Mouse (Mus musculus) midbrain, embryonic 10.5 days (tissue): ENCODE data around the gene Foxred2. TPM values are rescaled to one million over a fixed set of nuclear protein-coding genes. Genes with fewer than 3 reads are reported as not detected.

ENCODE experiments used
- DNase-seq: peaks from one replicate; pipeline ENCODE4 v3.0.0-alpha.2; 2017; ENCODE audit warnings: low spot score
- H3K27ac ChIP-seq: fragments of 300-500 bp; sonication (generic); replicated peaks from 2 replicates; pipeline ENCODE4 v1.5.1; 2016; ENCODE audit warnings: mild to moderate bottlenecking
- H3K27me3 ChIP-seq: fragments of 300-500 bp; sonication (generic); 2 replicates; pipeline ENCODE4 v1.6.1; 2016; ENCODE audit warnings: low read depth, mild to moderate bottlenecking; ENCODE audit not compliant: poor library complexity, severe bottlenecking
- H3K36me3 ChIP-seq: fragments of 300-500 bp; sonication (generic); 2 replicates; pipeline ENCODE4 v1.6.1; 2016; ENCODE audit warnings: mild to moderate bottlenecking, moderate library complexity
- H3K4me1 ChIP-seq: fragments of 300-500 bp; sonication (generic); 2 replicates; pipeline ENCODE4 v1.6.1; 2016
- H3K4me3 ChIP-seq: fragments of 300-500 bp; sonication (generic); 2 replicates; pipeline ENCODE4 v1.5.1; 2016; ENCODE audit warnings: mild to moderate bottlenecking, moderate library complexity
- H3K9me3 ChIP-seq: fragments of 300-500 bp; sonication (generic); replicated peaks from 2 replicates; pipeline ENCODE4 v1.6.1; 2016; ENCODE audit warnings: mild to moderate bottlenecking
- WGBS: fragments of 180-500 bp; shearing (Covaris S2); methylation state at CpG from one replicate; pipeline ENCODE4 v1.1.7; 2016; 5-methylcytosine and 5-hydroxymethylcytosine counted together
- polyA plus RNA-seq: library from polyadenylated mRNA; unstranded; fragments of >200 nt; fragmentation: Nextera tagmentation; extraction: Ambion mirVana; gene quantifications from 2 replicates; pipeline ENCODE4 v1.2.1, GENCODE M21; 2016

Foxred2 gene
- polyA plus RNA-seq, 1 experiment from 2014 or later, result 6.4 TPM

- DNase-seq, result no peak
- peaks cover 18% of the 10 kb centered on the region for H3K4me1 ChIP-seq
- H3K36me3 ChIP-seq, result peaks cover 90% of the 10 kb centered on the region
- H3K9me3 ChIP-seq, result no peaks in the 10 kb centered on the region
- no peak overlapping the region for H3K4me3 ChIP-seq
- WGBS, result 87% methylated on average over 9 of the region's 9 CpGs
- H3K27me3 ChIP-seq, result no peaks in the 10 kb centered on the region
- H3K27ac ChIP-seq, result no peak overlapping the region
These were observed 8.6 kb upstream of the Foxred2 start for GRCm38 (mm10) chr15:77965117-77965528.

- peaks cover 6% of the 10 kb centered on the region; the same call in 1 of the 2 replicates for H3K27me3 ChIP-seq
- H3K4me1 ChIP-seq, result peaks cover under 1% of the 10 kb centered on the region; the same call in 1 of the 2 replicates
- no peaks in the 10 kb centered on the region for H3K9me3 ChIP-seq
- no peak overlapping the region for H3K4me3 ChIP-seq
- 97% methylated on average over 5 of the region's 5 CpGs for WGBS
- H3K27ac ChIP-seq, result no peak overlapping the region
- H3K36me3 ChIP-seq, result peaks cover 96% of the 10 kb centered on the region
- no peak for DNase-seq
These were observed 5.9 kb upstream of the Foxred2 start for GRCm38 (mm10) chr15:77962447-77962846.

GRCm38 (mm10) chr15:77960693-77961092 is 4.2 kb upstream of the Foxred2 start:
- DNase-seq, result no peak
- H3K27me3 ChIP-seq, result peaks cover 21% of the 10 kb centered on the region
- no peak overlapping the region for H3K4me3 ChIP-seq
- peaks cover 18% of the 10 kb centered on the region for H3K4me1 ChIP-seq
- H3K36me3 ChIP-seq, result peaks cover 78% of the 10 kb centered on the region
- no peak overlapping the region for H3K27ac ChIP-seq
- WGBS, result 91% methylated on average over 6 of the region's 6 CpGs
- H3K9me3 ChIP-seq, result no peaks in the 10 kb centered on the region

- H3K27me3 ChIP-seq, result peaks cover 43% of the 10 kb centered on the region
- peaks cover 29% of the 10 kb centered on the region for H3K4me1 ChIP-seq
- H3K36me3 ChIP-seq, result peaks cover 53% of the 10 kb centered on the region
- H3K27ac ChIP-seq, result no peak overlapping the region
- no peaks in the 10 kb centered on the region for H3K9me3 ChIP-seq
- no peak for DNase-seq
- 68% methylated on average over 3 of the region's 3 CpGs for WGBS
- no peak overlapping the region for H3K4me3 ChIP-seq
These were observed 1.5 kb upstream of the Foxred2 start for GRCm38 (mm10) chr15:77958071-77958470.

- H3K9me3 ChIP-seq, result no peaks in the 10 kb centered on the region
- DNase-seq, result no peak
- H3K4me1 ChIP-seq, result peaks cover 29% of the 10 kb centered on the region
- peaks cover 43% of the 10 kb centered on the region for H3K27me3 ChIP-seq
- H3K27ac ChIP-seq, result no peak overlapping the region
- H3K36me3 ChIP-seq, result peaks cover 53% of the 10 kb centered on the region
- no peak overlapping the region for H3K4me3 ChIP-seq
- WGBS, result 54% methylated on average over 5 of the region's 5 CpGs
These were observed 1.1 kb upstream of the Foxred2 start for GRCm38 (mm10) chr15:77957625-77958024.

- no peaks in the 10 kb centered on the region for H3K9me3 ChIP-seq
- H3K4me3 ChIP-seq, result peak overlapping the region; percentile 66
- WGBS, result 11% methylated on average over 52 of the region's 52 CpGs
- H3K27ac ChIP-seq, result peak overlapping the region; percentile 80
- peaks cover 29% of the 10 kb centered on the region for H3K4me1 ChIP-seq
- peaks cover 43% of the 10 kb centered on the region for H3K36me3 ChIP-seq
- peak; percentile 36 for DNase-seq
- H3K27me3 ChIP-seq, result peaks cover 43% of the 10 kb centered on the region
These were observed 800 bp downstream of the Foxred2 start for GRCm38 (mm10) chr15:77955440-77956403.

- H3K36me3 ChIP-seq, result peaks cover 29% of the 10 kb centered on the region
- DNase-seq, result no peak
- H3K4me3 ChIP-seq, result no peak overlapping the region
- H3K27ac ChIP-seq, result no peak overlapping the region
- 94% methylated on average over 2 of the region's 2 CpGs for WGBS
- peaks cover 29% of the 10 kb centered on the region for H3K4me1 ChIP-seq
- H3K27me3 ChIP-seq, result peaks cover 43% of the 10 kb centered on the region
- no peaks in the 10 kb centered on the region for H3K9me3 ChIP-seq
These were observed 2.2 kb downstream of the Foxred2 start for GRCm38 (mm10) chr15:77954362-77954761.

GRCm38 (mm10) chr15:77952921-77953320 is 3.6 kb downstream of the Foxred2 start:
- Histone ChIP-seq H3K4me3 (no peak overlapping the region), H3K27ac (no peak overlapping the region), H3K4me1 (peaks cover 29% of the 10 kb centered on the region), H3K36me3 (peaks cover 26% of the 10 kb centered on the region), H3K27me3 (peaks cover 38% of the 10 kb centered on the region), H3K9me3 (no peaks in the 10 kb centered on the region)
- 89% methylated on average over 3 of the region's 3 CpGs for WGBS
- DNase-seq, result no peak

- H3K27ac ChIP-seq, result no peak overlapping the region
- H3K4me1 ChIP-seq, result peaks cover 3% of the 10 kb centered on the region; the same call in 1 of the 2 replicates
- 93% methylated on average over 7 of the region's 7 CpGs for WGBS
- peaks cover 57% of the 10 kb centered on the region for H3K36me3 ChIP-seq
- peaks cover 6% of the 10 kb centered on the region; the same call in 1 of the 2 replicates for H3K27me3 ChIP-seq
- DNase-seq, result no peak
- H3K9me3 ChIP-seq, result no peaks in the 10 kb centered on the region
- no peak overlapping the region for H3K4me3 ChIP-seq
These were observed 7.5 kb downstream of the Foxred2 start for GRCm38 (mm10) chr15:77949061-77949460.

GRCm38 (mm10) chr15:77945711-77946110 is 10.8 kb downstream of the Foxred2 start:
- no peak overlapping the region for H3K27ac ChIP-seq
- no peaks in the 10 kb centered on the region for H3K4me1 ChIP-seq
- peaks cover 66% of the 10 kb centered on the region for H3K36me3 ChIP-seq
- WGBS, result 87% methylated on average over 4 of the region's 4 CpGs
- H3K9me3 ChIP-seq, result no peaks in the 10 kb centered on the region
- no peaks in the 10 kb centered on the region for H3K27me3 ChIP-seq
- no peak for DNase-seq
- H3K4me3 ChIP-seq, result no peak overlapping the region

- WGBS, result 84% methylated on average over 3 of the region's 3 CpGs
These were observed 15.0 kb downstream of the Foxred2 start for GRCm38 (mm10) chr15:77941563-77941962.

GRCm38 (mm10) chr15:77938516-77938915 is 18.0 kb downstream of the Foxred2 start:
- no peak for DNase-seq
- Histone ChIP-seq H3K27ac (no peak overlapping the region), H3K4me1 (peaks cover 8% of the 10 kb centered on the region), H3K36me3 (peaks cover 19% of the 10 kb centered on the region), H3K4me3 (no peak overlapping the region), H3K9me3 (no peaks in the 10 kb centered on the region), H3K27me3 (peaks cover 11% of the 10 kb centered on the region; the same call in 1 of the 2 replicates)
- WGBS, result 81% methylated on average over 5 of the region's 5 CpGs

More at GRCm38 (mm10) chr15:77941563-77941962, 15.0 kb downstream of the Foxred2 start:
- no peak for DNase-seq
- no peaks in the 10 kb centered on the region for H3K27me3 ChIP-seq
- H3K27ac ChIP-seq, result no peak overlapping the region
- H3K36me3 ChIP-seq, result peaks cover 42% of the 10 kb centered on the region
- no peaks in the 10 kb centered on the region for H3K9me3 ChIP-seq
- no peak overlapping the region for H3K4me3 ChIP-seq
- H3K4me1 ChIP-seq, result no peaks in the 10 kb centered on the region
